Mouse (Mus musculus) heart, embryonic 11.5 days (tissue): ENCODE data around the gene Vmn2r53. TPM values are rescaled to one million over a fixed set of nuclear protein-coding genes. Genes with fewer than 3 reads are reported as not detected.
"Not testable (repeated sequence)": the region's sequence is repeated elsewhere in the genome, so short reads cannot be mapped to it uniquely, and the experiment has no call there.

Source experiments
- ATAC-seq: fragments of 200-750 bp; cut with Nextera tagmentation; replicated peaks from 2 replicates; pipeline ENCODE4 v1.8.0; 2017; ENCODE audit warnings: moderate library complexity; ENCODE audit not compliant: insufficient number of reproducible peaks, low FRiP score, low TSS enrichment
- H3K27ac ChIP-seq: fragments of 300-500 bp; sonication (generic); 2 replicates; pipeline ENCODE4 v1.5.1; 2014; ENCODE audit warnings: mild to moderate bottlenecking, low read depth, low read length
- H3K27me3 ChIP-seq: fragments of 300-500 bp; sonication (generic); 2 replicates; pipeline ENCODE4 v1.6.1; 2014; ENCODE audit warnings: mild to moderate bottlenecking, low read length, mixed read lengths; ENCODE audit not compliant: control insufficient read depth, insufficient read depth
- H3K36me3 ChIP-seq: fragments of 300-500 bp; sonication (generic); 2 replicates; pipeline ENCODE4 v1.6.1; 2014; ENCODE audit warnings: mild to moderate bottlenecking, low read length, moderate library complexity, mixed read lengths; ENCODE audit not compliant: control insufficient read depth, insufficient read depth
- H3K4me1 ChIP-seq: fragments of 300-500 bp; sonication (generic); 2 replicates; pipeline ENCODE4 v1.6.1; 2014; ENCODE audit warnings: low read length; ENCODE audit not compliant: control insufficient read depth, insufficient read depth
- H3K4me2 ChIP-seq: fragments of 300-500 bp; sonication (generic); 2 replicates; pipeline ENCODE4 v1.6.1; 2014; ENCODE audit warnings: mild to moderate bottlenecking, moderate library complexity
- H3K4me3 ChIP-seq: fragments of 300-500 bp; sonication (generic); 2 replicates; pipeline ENCODE4 v1.5.1; 2014; ENCODE audit warnings: low read depth, low read length
- H3K9ac ChIP-seq: fragments of 300-500 bp; sonication (generic); 2 replicates; pipeline ENCODE4 v1.6.1; 2014; ENCODE audit warnings: mild to moderate bottlenecking, low read depth, low read length, moderate library complexity
- H3K9me3 ChIP-seq: fragments of 300-500 bp; sonication (generic); replicated peaks from 2 replicates; pipeline ENCODE4 v1.6.1; 2016; ENCODE audit warnings: low read length; ENCODE audit not compliant: control insufficient read depth
- WGBS: fragments of 180-500 bp; shearing (Covaris S2); extraction: QIAGEN DNeasy Blood & Tissue Kit; methylation state at CpG from one replicate; pipeline ENCODE4 v1.1.7; 2014; ENCODE audit not compliant: insufficient replicate concordance; 5-methylcytosine and 5-hydroxymethylcytosine counted together
- polyA plus RNA-seq: library from polyadenylated mRNA; unstranded; fragments of >200 nt; fragmentation: Nextera tagmentation; extraction: Ambion mirVana; gene quantifications from 2 replicates; pipeline ENCODE4 v1.2.1, GENCODE M21; 2014

Vmn2r53 gene
- not detected in 2 replicates for polyA plus RNA-seq

DNA sequence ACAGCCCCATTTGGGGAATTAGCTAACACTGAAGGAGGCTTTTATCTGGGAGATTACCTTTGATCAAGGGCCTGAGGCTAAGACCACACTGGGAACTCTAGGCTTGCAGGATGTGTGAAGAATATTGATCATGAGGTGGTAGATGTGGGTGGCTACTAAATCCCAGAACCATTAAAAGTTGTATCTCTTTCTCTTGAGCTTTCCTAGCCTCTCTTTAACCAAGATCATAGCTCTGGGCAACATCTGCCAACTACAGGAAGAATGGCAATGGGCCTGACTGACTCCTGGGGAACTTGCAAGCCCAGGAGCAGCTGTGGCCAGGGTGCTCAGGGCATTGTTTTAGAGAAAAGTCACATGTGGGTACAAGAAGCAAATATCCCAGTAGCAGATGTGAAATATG, at the start of gene Vmn2r53:
TSS of gene Vmn2r53 (minus strand) at position 101 of the 400 bp plus-strand sequence.
- Histone ChIP-seq H3K36me3 (no peaks in the 10 kb centered on the region), H3K4me3 (no peak within 1 kb of the TSS), H3K9me3 (no peaks in the 10 kb centered on the region; the same call in 1 of the 2 replicates), H3K27me3 (no peaks in the 10 kb centered on the region), H3K4me2 (no peak within 1 kb of the TSS), H3K27ac (no peak within 1 kb of the TSS), H3K4me1 (no peaks in the 10 kb centered on the region), H3K9ac (no peak within 1 kb of the TSS)
- ATAC-seq = no peak

DNA sequence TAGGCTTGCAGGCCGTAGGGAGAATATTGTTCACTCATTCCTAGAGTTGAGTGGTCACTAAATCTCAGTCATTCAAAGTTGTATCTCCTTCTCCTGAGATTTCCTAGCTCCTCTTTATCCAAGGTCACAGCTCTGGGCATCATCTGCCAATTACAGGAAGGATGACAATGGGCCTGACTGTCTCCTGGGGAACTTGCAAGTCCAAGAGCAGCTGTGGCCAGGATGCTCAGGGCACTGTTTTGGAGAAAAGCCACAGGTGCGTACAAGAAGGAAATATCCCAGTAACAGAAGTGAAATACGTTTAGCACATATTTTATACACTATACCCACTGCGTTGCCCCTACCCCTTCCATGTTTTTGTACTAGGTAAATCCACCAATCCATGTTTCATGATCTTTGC, 31.6 kb upstream of the Vmn2r53 start, which contains the start of gene Vmn2r54:
TSS of gene Vmn2r54 (minus strand) at position 101 of the 400 bp plus-strand sequence.
- not testable (repeated sequence) for H3K4me3 ChIP-seq, H3K27me3 ChIP-seq, H3K9ac ChIP-seq, H3K4me2 ChIP-seq, H3K4me1 ChIP-seq, H3K27ac ChIP-seq, H3K36me3 ChIP-seq, H3K9me3 ChIP-seq, ATAC-seq
- WGBS = 72% methylated on average over 3 of the region's 4 CpGs

Other genes starting within 250 kb of the Vmn2r53 start
- not detected in 2 replicates for gene Vmn1r84, start 239.5 kb downstream of the Vmn2r53 start, polyA plus RNA-seq
- gene Zfp551, start 186.0 kb downstream of the Vmn2r53 start, polyA plus RNA-seq = 2.2 and 3.4 TPM in 2 replicates
- 18.6 and 20.7 TPM in 2 replicates for gene Zfp606, start 130.5 kb downstream of the Vmn2r53 start, polyA plus RNA-seq
- gene 2900092C05Rik, start 96.3 kb downstream of the Vmn2r53 start, polyA plus RNA-seq = not detected in 2 replicates
- gene Vmn2r54, start 31.5 kb upstream of the Vmn2r53 start, polyA plus RNA-seq = not detected in 2 replicates
- gene Vmn2r55, start 76.2 kb upstream of the Vmn2r53 start, polyA plus RNA-seq = not detected in 2 replicates
- gene Vmn2r56, start 126.2 kb upstream of the Vmn2r53 start, polyA plus RNA-seq = not detected in 2 replicates
- gene Zscan18, start 194.8 kb upstream of the Vmn2r53 start, polyA plus RNA-seq = 8.5 and 9.1 TPM in 2 replicates
- 12.4 and 13.4 TPM in 2 replicates for gene Zfp329, start 210.1 kb upstream of the Vmn2r53 start, polyA plus RNA-seq
- gene Zfp110, start 226.0 kb upstream of the Vmn2r53 start, polyA plus RNA-seq = 21.6 and 25.6 TPM in 2 replicates